Mouse (Mus musculus) liver, embryonic 13.5 days (tissue): Measurements from ENCODE around the gene Lce1a2. TPM values are rescaled to one million over a fixed set of nuclear protein-coding genes. Genes with fewer than 3 reads are reported as not detected.

Source experiments
- ATAC-seq: fragments of 200-750 bp; cut with Nextera tagmentation; 2 replicates; pipeline ENCODE4 v1.8.0; 2017; ENCODE audit warnings: low read depth, mild to moderate bottlenecking, moderate number of reproducible peaks, moderate library complexity
- DNase-seq: peaks from one replicate; pipeline ENCODE4 v3.0.0; 2022
- H3K27ac ChIP-seq: fragments of 300-500 bp; sonication (generic); 2 replicates; pipeline ENCODE4 v1.5.1; 2015; ENCODE audit warnings: moderate library complexity, mild to moderate bottlenecking, inconsistent platforms
- H3K27me3 ChIP-seq: fragments of 300-500 bp; sonication (generic); 2 replicates; pipeline ENCODE4 v1.6.1; 2015; ENCODE audit warnings: mild to moderate bottlenecking, inconsistent platforms
- H3K36me3 ChIP-seq: fragments of 300-500 bp; sonication (generic); 2 replicates; pipeline ENCODE4 v1.6.1; 2015; ENCODE audit warnings: mild to moderate bottlenecking, inconsistent platforms
- H3K4me1 ChIP-seq: fragments of 300-500 bp; sonication (generic); replicated peaks from 2 replicates; pipeline ENCODE4 v1.6.1; 2015; ENCODE audit warnings: inconsistent platforms
- H3K4me2 ChIP-seq: fragments of 300-500 bp; sonication (generic); 2 replicates; pipeline ENCODE4 v1.6.1; 2015; ENCODE audit warnings: inconsistent platforms, mild to moderate bottlenecking, moderate library complexity
- H3K4me3 ChIP-seq: fragments of 300-500 bp; sonication (generic); replicated peaks from 2 replicates; pipeline ENCODE4 v1.5.1; 2015; ENCODE audit warnings: mild to moderate bottlenecking, inconsistent platforms
- H3K9ac ChIP-seq: fragments of 300-500 bp; sonication (generic); 2 replicates; pipeline ENCODE4 v1.6.1; 2015; ENCODE audit warnings: mild to moderate bottlenecking, inconsistent platforms
- H3K9me3 ChIP-seq: fragments of 300-500 bp; sonication (generic); replicated peaks from 2 replicates; pipeline ENCODE4 v1.6.1; 2016; ENCODE audit warnings: inconsistent platforms
- WGBS: fragments of 180-500 bp; shearing (Covaris S2); methylation state at CpG from one replicate; pipeline ENCODE4 v1.1.7; 2015; ENCODE audit not compliant: insufficient replicate concordance; 5-methylcytosine and 5-hydroxymethylcytosine counted together
- polyA plus RNA-seq: library from polyadenylated mRNA; unstranded; fragments of >200 nt; fragmentation: Nextera tagmentation; extraction: Ambion mirVana; gene quantifications from 2 replicates; pipeline ENCODE4 v1.2.1, GENCODE M21; 2015

Gene Lce1a2
- polyA plus RNA-seq, 1 experiment from 2014 or later: not detected

DNA sequence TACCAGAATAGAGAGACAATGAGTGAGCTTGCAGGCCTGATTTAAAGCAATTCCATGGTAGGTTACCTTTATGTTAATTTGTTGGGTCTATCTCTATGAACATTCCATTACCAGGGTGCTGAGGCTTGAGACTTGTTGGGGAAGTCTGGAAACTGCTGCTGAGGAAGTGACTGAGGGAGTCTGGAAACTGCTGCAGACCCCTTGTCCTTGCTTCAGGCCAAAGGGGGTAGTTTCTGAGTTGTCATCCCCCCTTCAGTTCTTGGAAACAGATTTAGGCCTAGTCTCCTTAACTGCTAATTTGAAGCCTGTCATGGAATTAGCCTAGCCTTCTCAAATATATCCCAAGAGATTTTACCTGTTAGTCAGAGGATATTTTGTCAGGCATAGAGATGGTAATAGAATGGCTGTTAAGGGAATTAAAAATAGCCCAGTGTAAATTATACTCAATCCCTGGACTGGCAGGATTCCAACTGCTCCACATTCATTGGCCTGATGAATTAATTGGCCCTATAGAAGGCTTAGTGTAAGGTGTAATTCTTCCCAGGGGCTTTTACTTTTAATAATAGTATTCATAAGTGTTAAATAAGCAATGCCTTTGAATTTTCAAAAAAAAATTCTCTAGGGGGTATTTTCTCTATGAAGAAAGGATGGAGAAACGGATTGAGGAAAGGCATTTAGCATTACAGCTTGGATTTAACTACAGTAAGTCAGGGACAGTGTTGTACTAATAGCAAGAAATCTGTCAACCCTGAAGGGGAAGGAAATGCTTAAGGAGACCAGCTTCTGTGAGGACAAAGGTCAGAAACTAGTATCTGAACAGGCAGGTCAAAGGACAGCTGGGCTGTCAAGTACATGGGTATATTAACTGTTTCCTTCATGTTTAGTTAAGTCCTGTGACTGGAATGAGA is 32.1 kb downstream of the Lce1a2 start:
- Histone ChIP-seq H3K27me3 (no peaks in the 10 kb centered on the region), H3K4me2 (no peak overlapping the region), H3K4me1 (no peaks in the 10 kb centered on the region), H3K27ac (no peak overlapping the region), H3K4me3 (no peak overlapping the region), H3K9me3 (no peaks in the 10 kb centered on the region), H3K36me3 (no peaks in the 10 kb centered on the region), H3K9ac (no peak overlapping the region)
- ATAC-seq (no peak), DNase-seq (no peak)
- whole genome bisulfite sequencing: 43% methylated on average over 1 of the region's 1 CpGs

- Histone ChIP-seq H3K27me3 (no peaks in the 10 kb centered on the region), H3K9ac (no peak within 1 kb of the TSS), H3K4me2 (no peak within 1 kb of the TSS), H3K4me3 (no peak within 1 kb of the TSS), H3K9me3 (no peaks in the 10 kb centered on the region), H3K36me3 (no peaks in the 10 kb centered on the region), H3K27ac (no peak within 1 kb of the TSS), H3K4me1 (no peaks in the 10 kb centered on the region)
- ATAC-seq (no peak), DNase-seq (no peak)
- 44% methylated on average over 2 of the region's 2 CpGs for WGBS
These were observed 48.6 kb downstream of the Lce1a2 start, which contains the start of gene Lce6a for GRCm38 (mm10) chr3:92621560-92621959. TSS of gene Lce6a (minus strand) at chr3:92621660.

Other genes with a start within 250 kb of the Lce1a2 start
- gene Gm9774, start 240.9 kb downstream of the Lce1a2 start, polyA plus RNA-seq: 9.1 and 10.0 TPM in 2 replicates
- gene Sprr2k, start 237.7 kb downstream of the Lce1a2 start, polyA plus RNA-seq: not detected in 2 replicates
- not detected in 2 replicates for gene Sprr1b, start 231.5 kb downstream of the Lce1a2 start, polyA plus RNA-seq
- not detected in 2 replicates for gene Sprr3, start 211.6 kb downstream of the Lce1a2 start, polyA plus RNA-seq
- not detected in 2 replicates for gene Sprr1a, start 184.4 kb downstream of the Lce1a2 start, polyA plus RNA-seq
- not detected in 2 replicates for gene Sprr4, start 169.8 kb downstream of the Lce1a2 start, polyA plus RNA-seq
- gene 2310046K23Rik, start 135.8 kb downstream of the Lce1a2 start, polyA plus RNA-seq: not detected in 2 replicates
- 0.05 and 0.10 TPM in 2 replicates for gene Ivl, start 96.6 kb downstream of the Lce1a2 start, polyA plus RNA-seq
- not detected in 2 replicates for gene Smcp, start 81.3 kb downstream of the Lce1a2 start, polyA plus RNA-seq
- not detected in 2 replicates for gene 2210017I01Rik, start 62.8 kb downstream of the Lce1a2 start, polyA plus RNA-seq
- not detected in 2 replicates for gene Lce6a, start 48.7 kb downstream of the Lce1a2 start, polyA plus RNA-seq
- gene Lce1a1, start 22.0 kb downstream of the Lce1a2 start, polyA plus RNA-seq: not detected in 2 replicates
- not detected in 2 replicates for gene Lce1b, start 13.4 kb downstream of the Lce1a2 start, polyA plus RNA-seq
- not detected in 2 replicates for gene Lce1c, start 8.9 kb upstream of the Lce1a2 start, polyA plus RNA-seq
- not detected in 2 replicates for gene Lce1d, start 16.9 kb upstream of the Lce1a2 start, polyA plus RNA-seq
- not detected in 2 replicates for gene Lce1e, start 38.8 kb upstream of the Lce1a2 start, polyA plus RNA-seq
- not detected in 2 replicates for gene Lce1f, start 50.0 kb upstream of the Lce1a2 start, polyA plus RNA-seq
- gene Gm38119, start 68.8 kb upstream of the Lce1a2 start, polyA plus RNA-seq: not detected in 2 replicates
- not detected in 2 replicates for gene Lce1g, start 82.0 kb upstream of the Lce1a2 start, polyA plus RNA-seq
- not detected in 2 replicates for gene Lce1h, start 94.8 kb upstream of the Lce1a2 start, polyA plus RNA-seq
- not detected in 2 replicates for gene Lce1i, start 108.6 kb upstream of the Lce1a2 start, polyA plus RNA-seq
- not detected in 2 replicates for gene Lce1j, start 120.2 kb upstream of the Lce1a2 start, polyA plus RNA-seq
- not detected in 2 replicates for gene Lce1k, start 137.6 kb upstream of the Lce1a2 start, polyA plus RNA-seq
- gene Kprp, start 156.9 kb upstream of the Lce1a2 start, polyA plus RNA-seq: not detected in 2 replicates
- gene Lce1l, start 181.0 kb upstream of the Lce1a2 start, polyA plus RNA-seq: not detected in 2 replicates
- gene 2310050C09Rik, start 199.9 kb upstream of the Lce1a2 start, polyA plus RNA-seq: not detected in 2 replicates